Mouse (Mus musculus): Measurements from ENCODE around the gene Tmem247.

DNA sequence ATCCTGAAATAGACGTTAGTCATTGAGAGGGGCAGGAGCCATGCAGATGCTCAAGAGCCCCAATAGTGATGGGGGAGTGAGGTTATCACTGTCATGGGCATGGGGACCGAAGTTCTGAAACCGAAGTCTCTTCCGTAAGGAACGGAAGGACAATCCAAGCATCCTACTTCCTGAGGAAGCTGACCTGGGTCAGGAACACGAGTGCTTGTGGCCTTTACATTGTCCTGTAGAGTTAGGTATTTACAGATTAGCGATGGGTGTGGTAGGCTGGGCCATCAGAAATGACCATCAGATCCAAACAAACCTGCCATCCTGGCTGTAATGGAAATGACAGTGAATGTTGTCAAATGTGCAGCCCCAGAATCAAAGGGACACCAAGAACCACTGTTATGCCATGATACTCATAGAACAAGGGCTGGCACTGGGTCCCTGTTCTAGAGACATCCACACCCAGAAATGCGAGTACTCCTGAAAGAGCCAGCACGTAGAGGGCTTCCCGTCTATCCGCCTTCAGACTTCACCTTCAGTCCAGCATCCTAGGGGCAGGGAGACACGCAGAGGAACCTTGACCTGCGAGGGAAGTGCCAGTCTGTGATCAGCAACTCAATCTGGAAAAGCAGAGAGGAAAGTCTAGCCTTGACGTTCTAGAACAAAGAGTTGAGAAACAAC is 14.6 kb upstream of the Tmem247 start:
- TF ChIP-seq CTCF (IDR thresholded peaks at IDR 0.05; ENCODE audit: low read depth) (no peak), EP300 (IDR thresholded peaks at IDR 0.05; ENCODE audit: low read depth) (no peak)
